Mouse (Mus musculus) monocyte, adult 5-6 weeks (primary cell): ENCODE measurements around the gene St6galnac5. TPM values are rescaled to one million over a fixed set of nuclear protein-coding genes. Genes with fewer than 3 reads are reported as not detected.

Experiments
- ATAC-seq: fragments of 153-309, 156-312 bp; replicated peaks from 2 replicates; pipeline ENCODE4 v1.8.0; 2017; ENCODE audit warnings: mild to moderate bottlenecking; ENCODE audit not compliant: low TSS enrichment, insufficient number of reproducible peaks, severe bottlenecking, poor library complexity, low FRiP score
- total RNA-seq: library from RNA; stranded (forward); fragments of 200-1000, 200-491, 200-594 nt; gene quantifications from 3 replicates; pipeline ENCODE4 v1.2.3, GENCODE M21; 2017

The St6galnac5 gene
- total RNA-seq, 1 experiment from 2014 or later: 0.19 TPM

DNA sequence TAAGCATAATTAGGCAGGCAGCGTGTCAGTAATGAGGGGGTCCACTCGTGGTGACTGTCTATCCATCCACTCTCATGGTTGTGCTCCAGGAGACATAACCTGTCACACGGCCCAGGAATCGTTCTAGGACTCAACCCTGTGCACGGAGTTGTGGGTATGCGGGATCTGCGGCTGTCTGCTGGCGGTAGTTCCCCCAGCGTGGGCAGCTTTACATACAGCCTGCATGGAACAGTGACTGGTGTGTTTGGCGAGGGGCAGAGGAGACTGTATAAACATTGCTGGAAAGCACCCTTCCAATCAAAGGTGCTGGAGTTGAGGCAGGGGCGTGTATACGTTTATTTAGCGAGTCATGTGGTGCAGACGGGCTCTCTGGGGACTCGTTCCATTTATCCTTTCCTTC, 58.5 kb downstream of the St6galnac5 start:
- ATAC-seq: no peak

DNA sequence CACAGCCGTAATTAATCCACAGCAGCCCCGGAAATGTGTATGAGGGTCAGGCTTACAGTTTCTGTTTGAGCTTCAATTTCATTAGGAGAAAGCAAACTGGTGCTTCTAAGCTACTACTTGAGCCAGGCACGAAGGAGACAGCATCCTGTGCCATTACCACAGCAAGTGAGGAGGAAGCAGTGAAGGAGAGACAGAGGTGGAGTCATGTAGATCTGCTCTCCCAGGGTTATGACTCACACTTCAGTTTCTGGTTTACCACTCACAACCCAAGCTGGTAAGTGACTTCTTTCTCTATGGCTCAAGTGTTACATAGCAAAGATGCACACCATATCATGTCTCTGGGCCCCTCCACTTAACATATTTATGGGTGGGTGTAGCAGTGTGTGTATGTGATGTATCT, 61.7 kb downstream of the St6galnac5 start:
- ATAC-seq: peak; percentile 73; the same call in 1 of the 2 replicates

DNA sequence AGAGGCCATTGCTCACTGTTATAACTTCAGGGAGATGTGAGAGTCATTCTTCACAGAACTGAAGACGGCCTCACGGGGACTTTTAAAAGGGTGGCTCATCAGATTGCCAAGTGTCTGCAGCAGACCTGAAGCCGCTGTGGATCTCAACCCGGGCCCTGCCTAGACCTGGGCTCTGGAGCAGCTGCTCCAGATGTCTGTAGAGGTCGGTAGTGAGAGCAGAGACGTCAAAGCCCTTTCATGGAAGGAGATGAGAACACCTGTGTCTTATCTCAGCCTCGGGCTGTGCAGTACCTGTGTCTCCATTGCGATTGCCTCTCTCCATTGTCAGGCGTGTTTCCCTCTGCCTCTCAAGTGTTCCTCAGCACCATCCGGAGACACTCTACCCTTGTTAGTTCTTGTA, 62.9 kb downstream of the St6galnac5 start:
- no peak for ATAC-seq

DNA sequence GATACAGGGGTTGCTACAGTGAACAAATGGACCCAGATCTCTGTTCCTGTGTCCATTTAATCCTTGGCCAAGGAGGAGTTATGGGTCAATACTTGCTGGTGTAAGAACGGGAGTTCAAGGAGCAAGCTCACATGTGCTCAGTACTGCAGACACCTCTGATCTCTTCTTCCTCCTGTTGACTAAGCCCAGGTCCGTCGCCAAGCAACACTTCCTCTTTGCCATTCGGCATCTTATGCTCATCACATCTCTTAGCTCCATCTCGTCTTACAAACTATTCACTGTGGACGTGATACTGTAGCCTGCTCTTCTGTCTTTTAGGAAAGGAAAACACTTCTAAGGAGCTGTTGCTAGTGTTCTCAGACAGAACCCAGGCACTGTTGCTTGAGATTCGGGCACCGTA, 64.5 kb downstream of the St6galnac5 start:
- no peak for ATAC-seq

DNA sequence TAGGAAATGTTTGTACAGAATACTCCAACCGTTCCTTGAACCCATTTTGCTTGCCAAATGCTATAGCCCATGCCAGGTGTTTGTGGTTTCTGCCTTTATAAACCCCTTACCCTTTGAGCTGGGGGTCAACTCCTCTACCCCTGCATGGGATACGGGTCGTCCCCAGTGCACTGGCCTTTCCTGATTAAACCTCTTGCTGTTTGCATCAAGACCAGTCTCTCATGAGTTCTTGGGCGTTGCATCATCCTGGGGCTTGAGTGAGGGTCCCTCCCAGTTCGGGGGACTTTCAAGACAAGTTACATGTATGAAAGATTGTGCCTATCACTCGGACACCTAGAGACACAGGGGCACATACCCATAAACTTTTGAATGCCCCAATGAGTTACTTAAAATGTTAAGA, 67.7 kb downstream of the St6galnac5 start:
- no peak for ATAC-seq

DNA sequence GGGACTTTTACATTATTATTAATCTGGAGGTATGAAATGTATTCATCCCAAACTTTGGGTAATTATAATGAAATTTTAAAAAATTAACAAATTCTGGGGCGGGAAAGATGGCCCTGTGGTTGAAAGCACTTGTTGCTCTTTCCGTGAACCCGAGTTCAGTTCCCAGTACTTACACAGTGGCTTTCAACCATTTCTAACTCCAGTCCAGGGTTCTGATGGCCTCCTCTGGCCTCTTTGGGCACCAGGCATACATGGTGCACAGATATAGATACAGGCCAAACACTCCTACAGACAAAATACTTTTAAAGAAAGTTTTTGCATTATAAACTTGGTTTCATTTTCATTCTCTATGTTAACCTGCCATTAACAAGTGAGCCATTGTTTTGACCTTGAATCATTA, 68.4 kb downstream of the St6galnac5 start:
- no peak for ATAC-seq

DNA sequence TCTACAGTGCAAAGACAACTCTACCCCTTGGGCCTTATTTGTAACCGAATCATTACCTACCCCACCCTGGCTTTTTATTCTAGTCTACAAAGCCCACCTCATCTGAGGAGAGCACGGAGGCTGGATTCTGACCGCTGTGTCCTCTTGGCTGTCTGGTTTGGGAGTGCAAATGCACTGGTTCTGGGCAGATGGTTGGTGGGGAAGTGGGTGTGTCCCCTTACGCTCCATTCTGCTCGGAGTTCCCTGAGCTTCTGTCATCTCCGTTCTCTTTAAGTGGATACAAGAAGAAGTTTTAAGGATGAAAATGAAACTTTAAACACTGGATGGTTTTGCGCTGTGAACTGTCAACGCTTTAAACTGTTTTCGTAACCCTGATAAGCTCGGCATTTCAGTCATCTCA, 68.9 kb downstream of the St6galnac5 start:
- ATAC-seq: no peak

DNA sequence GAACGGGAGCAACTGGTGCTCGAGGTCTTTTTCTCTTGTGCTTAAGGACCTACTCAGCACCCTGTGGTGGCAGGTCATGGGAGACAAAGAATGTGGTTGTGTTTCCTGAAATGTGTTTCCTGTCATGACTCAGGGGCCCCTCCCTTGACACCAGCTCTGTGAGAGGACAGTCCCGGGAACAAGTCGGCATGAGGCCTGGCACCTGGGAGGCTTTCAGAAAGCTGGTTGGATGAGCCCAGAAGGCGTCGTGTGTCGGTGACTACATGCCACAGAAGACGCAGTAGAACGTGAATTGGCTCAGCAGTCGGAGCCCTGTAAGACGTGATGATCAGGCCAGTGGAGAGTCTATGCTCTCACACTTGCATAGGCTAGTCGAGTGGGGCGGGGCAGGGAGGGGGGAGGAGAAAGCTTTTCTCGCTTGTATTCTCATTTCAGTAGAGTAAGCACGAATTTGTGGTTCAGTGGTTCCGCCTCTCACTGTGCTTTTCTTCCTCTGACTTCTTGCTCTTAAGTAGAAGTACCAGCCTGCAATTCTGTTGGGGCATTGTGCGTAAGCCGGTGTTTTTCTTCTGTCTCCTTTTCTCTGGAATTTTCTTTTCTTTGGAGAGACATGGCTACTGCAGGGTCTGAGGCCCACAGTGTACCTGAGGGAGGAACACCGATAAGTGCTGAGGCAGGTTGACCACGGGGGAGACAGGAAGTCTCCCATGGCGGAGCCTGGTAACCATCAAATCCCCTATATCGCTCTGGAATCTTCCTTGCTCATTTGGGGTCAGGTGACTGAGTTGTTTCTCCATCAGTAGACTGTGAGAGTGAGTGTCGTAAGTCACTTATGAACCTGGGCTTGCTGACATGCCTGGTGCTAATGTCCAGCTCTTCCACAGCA, 69.6 kb downstream of the St6galnac5 start:
- peak; percentile 85 for ATAC-seq

DNA sequence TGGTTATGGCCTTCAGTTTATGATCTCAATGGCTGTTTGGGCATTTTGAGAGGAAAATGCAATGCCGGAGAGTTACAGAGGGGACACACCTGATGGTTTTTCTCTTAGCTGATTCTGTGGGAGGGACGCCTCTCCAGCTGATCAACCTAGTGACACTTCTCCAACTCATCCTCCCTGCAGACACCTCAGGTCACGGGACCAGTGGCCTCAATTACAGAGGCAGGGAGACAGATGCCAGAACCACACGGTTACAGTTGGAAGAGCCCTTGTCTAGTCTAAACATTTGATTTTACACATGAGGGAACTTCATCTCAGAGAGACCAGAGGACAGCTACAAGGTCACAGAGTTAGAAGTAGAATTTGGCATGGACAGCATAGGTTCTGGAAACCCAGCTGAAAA, 70.5 kb downstream of the St6galnac5 start:
- no peak for ATAC-seq

DNA sequence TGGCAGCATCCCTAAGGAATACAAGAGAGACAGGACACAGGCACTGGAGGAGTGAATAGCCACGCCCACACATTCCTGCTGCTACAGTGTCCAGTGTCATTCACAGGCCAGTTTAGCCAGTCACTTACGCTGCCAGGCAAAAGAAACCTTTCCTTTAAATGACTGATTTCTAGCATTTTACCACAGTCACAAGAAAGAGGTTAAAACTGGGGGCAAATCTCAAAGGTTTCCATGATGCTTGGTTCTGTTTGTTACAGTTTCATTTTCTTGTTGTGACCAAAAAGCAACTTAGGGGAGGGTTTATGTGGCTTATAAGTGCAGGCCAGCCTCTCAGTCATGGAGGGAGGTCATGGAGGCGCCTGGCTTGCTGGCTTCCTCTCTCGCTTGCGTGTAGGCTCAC, 74.4 kb downstream of the St6galnac5 start:
- no peak for ATAC-seq

DNA sequence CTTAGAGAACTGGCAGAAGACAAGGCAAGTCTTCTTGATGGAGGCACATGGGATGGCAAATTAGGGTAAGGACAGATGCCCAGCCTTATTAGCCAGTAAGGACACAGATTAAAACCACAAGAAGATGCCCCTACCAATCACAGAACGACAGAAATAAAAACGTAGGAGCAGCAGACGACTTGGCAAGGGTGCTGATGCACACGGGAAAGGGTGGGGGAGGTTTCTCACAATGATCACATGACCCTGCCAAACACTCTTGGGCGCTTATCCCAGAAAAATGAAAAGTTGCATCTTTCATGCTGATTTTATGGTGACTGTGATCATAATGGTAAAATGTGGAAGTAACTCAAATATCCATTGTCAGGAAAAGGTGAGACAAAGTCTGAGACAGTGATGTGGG, 75.0 kb downstream of the St6galnac5 start:
- ATAC-seq: no peak

DNA sequence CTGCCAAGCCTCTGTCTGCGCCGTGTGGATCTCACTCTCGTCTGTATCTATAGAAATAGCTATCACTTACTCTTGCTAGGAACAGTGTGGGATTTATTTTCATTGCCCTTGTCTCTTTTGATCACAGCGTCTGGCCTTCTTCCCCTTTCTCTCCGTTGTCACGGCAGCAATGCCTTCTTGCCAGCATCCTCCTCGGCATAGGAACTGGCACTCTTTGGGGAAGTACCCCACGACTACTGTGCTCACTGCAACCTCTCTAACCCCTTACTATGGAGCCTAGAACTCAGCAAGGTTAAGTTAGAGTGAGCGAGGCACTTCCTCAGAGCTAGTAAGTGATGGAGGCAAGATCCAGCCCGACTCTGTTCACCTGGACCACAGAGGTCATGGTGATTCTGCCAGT, 76.2 kb downstream of the St6galnac5 start:
- peak; percentile 48; the same call in 1 of the 2 replicates for ATAC-seq

DNA sequence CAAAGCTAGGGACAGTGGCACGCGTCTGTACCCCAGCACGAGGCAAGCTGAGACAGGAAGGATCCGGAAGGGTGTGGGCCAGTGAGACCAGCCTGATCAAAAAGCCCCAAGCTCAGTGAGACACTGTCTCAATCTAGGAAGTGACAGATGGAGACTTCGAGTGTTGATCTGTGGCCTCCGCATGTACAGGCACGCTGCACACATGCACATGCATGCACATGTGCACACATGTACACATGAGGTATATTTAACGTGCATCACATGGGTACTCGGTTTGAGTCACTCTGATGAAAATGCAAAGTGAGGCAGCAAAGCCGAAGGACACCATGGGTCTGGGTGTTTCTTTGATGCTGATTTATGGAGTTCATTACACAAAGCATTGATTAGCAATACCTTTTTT, 77.0 kb downstream of the St6galnac5 start:
- no peak for ATAC-seq

DNA sequence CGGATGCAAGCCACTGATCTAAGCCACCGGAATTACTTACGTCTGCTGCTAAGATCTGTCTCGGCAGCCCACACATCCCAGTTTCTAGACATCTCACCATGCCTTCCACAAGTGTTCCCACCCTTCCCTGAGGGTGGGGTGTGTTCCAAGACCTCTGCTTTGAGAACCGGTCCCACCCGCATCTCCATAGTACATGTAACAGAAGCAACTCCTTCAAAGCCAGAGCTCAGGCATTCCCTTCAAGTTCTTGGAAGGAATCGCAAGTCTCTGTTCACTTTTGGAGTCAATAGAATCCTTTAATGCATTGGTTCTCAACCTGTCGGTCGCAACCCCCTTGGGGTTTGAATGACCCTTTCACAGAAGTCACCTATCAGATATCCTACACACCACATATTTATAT, 83.1 kb downstream of the St6galnac5 start:
- no peak for ATAC-seq

DNA sequence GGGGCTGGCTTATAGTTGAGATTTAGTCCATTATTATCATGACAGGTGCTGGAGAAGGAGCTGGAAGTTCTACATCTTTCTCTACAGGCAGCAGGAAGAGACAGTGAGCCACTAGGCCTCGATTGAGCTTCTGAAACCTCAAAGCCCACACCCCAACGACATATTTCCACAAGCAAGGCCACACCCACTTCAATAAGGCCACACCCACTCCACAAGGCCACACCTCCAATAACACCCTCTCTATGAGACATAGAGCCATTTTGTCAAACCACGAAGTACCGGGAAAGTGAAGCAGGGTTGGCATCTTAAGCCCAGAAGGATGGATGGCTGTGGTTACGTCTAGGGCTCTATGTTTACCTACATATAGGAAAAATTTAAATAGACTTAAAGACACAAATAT, 84.8 kb downstream of the St6galnac5 start:
- ATAC-seq: no peak

DNA sequence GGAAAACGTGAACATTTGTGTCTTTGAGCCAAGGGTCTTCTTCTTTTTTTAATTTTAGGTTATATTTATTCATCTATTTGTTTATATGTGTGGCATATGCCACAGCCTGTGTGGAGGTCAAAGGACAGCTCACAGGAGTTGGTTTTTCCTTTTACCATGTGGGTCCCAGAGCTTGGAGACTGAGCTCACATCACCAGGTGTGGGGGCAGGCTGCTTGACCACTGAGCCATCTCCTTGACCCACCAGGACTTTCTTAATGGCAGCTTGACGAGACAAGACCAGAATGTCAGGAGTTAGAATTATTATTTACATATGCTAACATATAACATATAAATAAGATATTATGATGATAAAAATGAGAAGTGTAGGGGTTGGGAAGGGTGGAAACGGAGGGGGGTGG, 85.9 kb downstream of the St6galnac5 start:
- ATAC-seq: no peak

DNA sequence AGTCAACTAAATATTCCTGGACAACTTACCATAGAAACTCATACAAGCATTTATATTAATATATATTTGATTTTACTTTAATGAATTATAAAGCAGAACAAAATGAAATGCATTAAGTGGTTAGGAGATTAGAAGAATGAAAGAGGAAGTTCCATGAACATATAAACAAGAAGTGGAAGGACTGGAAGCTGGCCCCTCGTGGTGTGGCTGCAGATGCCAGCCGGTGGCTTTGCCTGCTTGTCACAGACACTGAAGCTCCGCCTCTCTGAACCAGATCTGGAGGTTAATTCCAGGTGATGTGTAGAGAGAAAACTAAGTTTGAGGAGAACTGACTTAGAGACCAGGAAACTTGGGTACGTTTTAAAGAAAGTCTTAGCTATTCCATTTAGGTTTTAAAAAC, 87.1 kb downstream of the St6galnac5 start:
- ATAC-seq: no peak

DNA sequence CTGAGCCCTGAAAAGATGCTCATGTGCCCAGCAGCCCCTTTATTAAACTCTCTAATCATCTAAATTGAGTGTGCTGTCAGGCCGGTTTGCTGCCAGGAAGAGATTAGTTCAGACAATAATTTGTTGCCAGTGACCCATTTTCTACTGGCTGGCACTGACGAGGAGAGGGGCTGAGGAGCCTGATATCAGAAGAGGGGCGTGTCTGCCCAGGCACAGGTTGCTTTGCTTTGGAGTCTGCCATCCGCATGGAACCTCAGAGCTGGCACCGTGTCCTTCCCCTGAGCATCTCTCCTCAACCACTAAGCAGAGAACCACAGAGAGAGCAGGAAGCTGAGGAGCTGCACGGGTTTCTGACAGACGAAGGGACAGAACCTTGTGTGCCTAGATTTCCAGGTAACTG, 93.9 kb downstream of the St6galnac5 start:
- ATAC-seq: no peak

DNA sequence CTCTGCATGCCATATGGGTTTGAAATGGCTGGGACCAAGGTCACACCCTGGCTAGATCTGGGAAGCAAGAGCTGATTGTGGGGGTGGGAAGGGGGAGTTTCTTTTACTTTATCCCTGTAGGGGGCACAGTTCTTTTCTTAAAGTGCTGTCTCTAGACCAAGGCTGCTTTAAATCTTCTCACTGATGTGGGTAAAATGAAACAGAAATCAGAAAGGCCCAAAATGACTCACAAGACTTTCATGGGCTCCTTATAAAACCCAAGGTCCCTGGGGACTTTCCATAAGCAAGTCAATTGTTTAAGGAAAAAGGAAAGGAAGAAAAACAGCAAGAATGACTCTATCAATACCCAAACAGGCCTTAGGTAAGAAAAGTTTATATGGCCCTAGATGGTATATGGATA, 95.3 kb downstream of the St6galnac5 start:
- ATAC-seq: no peak

DNA sequence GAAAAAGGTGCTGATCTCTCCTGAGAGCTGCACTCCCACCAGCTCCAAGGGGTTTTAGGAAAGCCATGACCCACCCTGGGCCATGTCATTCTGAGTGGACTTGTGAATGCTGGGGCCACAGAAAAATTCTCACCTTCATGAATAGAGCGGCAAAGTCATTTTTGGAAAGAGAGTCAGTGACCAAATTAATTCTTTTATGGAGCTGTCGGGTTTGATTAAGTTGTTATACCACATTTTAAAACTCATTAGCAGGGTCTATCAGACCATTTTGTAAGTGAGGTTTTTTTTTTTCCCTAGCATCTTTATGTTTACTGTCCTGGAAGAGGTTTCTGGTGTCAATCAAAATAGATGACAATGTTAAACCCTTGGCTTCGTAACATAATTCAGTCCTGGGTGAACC, 98.5 kb downstream of the St6galnac5 start:
- ATAC-seq: no peak

DNA sequence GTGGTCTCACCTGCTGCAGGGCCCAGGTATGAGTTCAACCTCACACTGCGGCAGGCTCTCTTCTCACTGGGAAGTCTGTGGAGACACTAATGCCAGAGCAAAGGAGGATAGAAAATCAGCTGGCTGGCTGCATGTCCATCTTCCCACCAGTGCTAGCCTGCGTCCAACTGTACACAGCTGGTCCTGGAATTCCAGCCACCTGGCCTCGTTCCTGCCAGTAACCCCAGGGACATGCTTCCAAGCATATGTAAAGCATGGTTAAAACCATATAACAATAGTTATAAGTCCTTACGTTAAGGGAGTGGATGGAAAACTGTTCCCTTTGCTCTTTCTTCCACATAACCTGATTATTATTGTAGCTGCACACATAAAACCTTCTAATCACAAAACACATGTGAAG, 100.3 kb downstream of the St6galnac5 start:
- ATAC-seq: no peak
